Mouse (Mus musculus) monocyte, adult 2 months (primary cell): ENCODE measurements around the gene Ank.

Experiments
- DNase-seq, 2 experiments: peaks; one replicate each; pipeline ENCODE4 v3.0.0; 2022; ENCODE audit warnings: low spot score in 2 of 2, low read depth in 1 of 2

Ank gene

DNA sequence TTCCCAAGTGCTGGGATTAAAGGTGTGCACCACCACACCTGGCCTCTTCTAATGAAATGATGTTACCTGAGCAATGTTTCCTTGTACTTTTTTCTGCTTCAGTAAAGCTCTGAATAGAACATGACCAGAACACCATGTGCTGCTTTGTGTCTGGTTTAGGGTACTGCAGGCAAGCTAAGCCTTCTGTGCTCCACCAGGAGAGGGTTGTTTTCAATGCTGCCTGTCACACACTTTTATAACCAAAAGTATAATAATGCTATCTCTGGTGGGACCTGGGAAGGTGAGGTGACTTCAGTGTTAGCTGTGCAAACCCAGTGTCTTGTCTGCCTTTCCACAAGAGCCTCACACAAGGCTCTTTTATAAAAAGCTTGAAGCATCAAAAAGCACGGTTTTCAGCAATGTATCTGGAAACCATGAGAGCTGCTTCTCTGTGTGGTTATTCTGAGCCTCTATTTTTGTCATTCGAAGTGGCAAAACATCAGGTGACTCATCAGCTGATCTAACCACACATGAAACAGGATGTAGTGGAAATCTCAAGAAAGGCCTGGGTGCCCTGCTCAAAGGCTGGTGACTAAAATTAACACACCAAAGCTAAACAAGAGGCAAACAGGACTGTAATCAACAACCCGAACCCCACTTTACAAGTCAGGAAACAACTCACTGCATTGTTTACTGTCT is 130.1 kb downstream of the Ank start:
- DNase-seq = peak; percentile 28 to 53

- DNase-seq = no peak
Observed at GRCm38 (mm10) chr15:27597516-27597915, 131.0 kb downstream of the Ank start.

GRCm38 (mm10) chr15:27598786-27599385 is 132.4 kb downstream of the Ank start:
- DNase-seq = no peak

- DNase-seq = no peak
Observed at GRCm38 (mm10) chr15:27600524-27600923, 134.0 kb downstream of the Ank start.

DNA sequence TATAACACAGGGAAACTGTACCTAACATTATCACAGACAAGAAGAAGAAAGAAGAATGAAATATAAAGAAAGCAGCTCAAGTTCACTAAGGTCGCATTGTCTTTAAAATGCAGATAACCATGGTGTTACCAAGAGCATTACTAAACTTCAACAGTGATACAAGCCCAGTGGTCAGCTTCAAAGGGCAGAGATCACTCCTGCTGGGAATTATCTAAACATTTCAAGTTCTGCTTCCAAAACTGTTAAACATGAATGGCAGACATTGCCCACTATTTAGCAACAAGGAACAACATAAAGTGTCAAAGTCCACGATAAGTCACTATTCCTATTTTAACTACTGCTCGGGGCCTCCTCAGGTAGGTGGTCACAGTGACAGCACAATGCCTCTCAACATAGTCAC is 138.1 kb downstream of the Ank start:
- DNase-seq = no peak

GRCm38 (mm10) chr15:27605252-27605651 is 138.8 kb downstream of the Ank start:
- DNase-seq = no peak

GRCm38 (mm10) chr15:27609554-27609953 is 143.1 kb downstream of the Ank start:
- no peak for DNase-seq

- peak in 1 of 2 experiments; percentile 34 for DNase-seq
Observed at GRCm38 (mm10) chr15:27612533-27613221, 146.2 kb downstream of the Ank start.

GRCm38 (mm10) chr15:27613255-27613654 is 146.8 kb downstream of the Ank start:
- DNase-seq = no peak

DNA sequence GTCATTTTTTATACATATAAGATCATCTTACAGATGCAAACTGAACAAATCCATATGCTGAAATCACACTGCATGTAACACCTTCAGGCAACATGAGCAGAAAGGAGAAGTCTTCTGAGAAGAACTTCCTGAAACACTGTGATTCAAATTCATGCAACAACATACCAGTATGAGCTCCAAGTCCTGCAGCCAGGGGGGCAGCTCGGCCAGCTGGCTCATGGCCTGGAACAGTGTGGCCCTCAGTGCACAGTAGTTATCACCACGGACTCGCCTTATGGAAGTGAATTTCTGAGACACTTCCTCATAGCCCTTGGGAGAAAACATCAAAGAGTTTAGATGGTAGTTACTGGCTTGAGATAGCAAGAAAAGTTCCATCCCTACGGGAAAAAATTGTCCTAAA is 149.7 kb downstream of the Ank start:
- DNase-seq = no peak

GRCm38 (mm10) chr15:27617227-27617626 is 150.8 kb downstream of the Ank start:
- no peak for DNase-seq

- DNase-seq = no peak
Observed at GRCm38 (mm10) chr15:27618778-27619533, 152.5 kb downstream of the Ank start.

DNA sequence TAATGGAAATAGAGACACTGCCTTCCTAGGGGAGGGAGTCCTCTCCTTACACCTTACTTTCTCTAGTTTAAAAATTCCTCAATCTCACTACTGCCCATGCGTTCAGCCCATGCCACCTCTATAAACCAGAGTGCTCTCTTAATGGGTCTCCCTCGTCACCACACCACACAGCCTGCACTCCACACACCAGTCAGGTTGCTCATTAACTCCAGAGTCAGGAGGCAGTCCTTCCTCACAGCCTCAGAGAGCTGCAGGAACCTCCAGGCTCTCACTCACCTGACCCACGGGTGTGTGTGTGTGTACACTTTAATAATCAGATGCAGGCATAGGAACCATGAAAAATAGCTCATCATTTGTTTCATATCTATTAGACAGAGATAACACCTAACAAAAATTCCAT is 153.2 kb downstream of the Ank start:
- DNase-seq = no peak

GRCm38 (mm10) chr15:27620475-27621185 is 154.2 kb downstream of the Ank start:
- DNase-seq = no peak

DNA sequence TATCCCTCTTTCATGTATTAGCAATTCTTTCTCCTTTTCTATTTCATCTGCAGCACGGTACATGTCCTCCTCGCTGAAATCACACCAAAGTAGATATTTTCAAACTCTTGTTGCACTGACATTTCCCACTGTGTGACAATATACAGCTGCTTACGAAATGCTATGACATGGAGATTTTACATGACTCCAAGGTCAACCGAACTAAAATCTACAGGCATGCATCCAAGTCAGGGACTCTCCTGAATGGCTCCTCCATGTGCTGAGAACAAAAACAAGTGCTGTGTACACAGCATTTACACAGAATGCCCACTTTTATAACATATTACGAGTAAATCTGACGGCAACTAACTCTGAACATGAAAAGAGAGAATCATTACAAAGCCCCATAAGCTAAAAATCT is 156.8 kb downstream of the Ank start:
- no peak for DNase-seq

DNA sequence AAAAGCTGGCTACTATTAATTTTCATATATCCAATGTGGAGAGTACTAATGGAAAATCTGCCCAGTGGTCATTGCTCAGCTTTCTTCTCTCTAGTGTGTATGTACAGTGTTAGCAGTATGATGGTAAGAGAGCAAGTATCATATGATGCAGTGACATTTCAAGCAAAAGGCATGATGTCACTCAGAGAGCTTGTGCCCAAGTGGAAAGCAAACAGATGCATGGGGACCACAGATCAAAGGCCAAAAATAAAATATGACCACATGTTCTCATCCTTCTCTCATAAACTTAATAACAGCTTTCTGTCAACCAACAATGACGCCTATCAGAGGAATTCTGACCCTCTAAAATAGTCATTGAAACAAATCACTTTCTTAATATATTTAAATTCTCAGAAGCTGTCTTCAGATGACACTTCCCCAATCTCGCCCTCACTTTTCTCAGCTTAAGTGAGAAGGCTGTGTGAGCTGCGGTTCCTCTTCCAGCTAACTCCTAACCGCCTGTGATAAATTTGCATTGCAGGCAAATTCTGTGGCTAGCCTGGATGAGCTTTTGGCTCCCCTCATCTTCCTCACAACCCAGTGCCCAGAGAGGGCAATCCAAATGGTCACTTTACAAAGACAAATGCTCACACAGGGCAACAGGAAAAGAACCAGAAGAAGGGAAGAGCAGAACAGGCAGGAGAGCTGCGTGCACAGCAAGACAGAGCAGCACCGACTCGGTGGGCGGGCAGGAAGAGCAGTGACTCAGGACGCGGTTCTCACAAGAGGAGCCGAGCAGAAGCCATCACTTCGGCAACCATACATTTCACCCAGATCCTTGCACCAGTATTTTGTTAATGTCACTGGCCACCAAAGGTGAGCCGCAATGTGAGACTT is 158.8 kb downstream of the Ank start:
- peak in 1 of 2 experiments; percentile 60 for DNase-seq

GRCm38 (mm10) chr15:27625890-27626255 is 159.4 kb downstream of the Ank start:
- DNase-seq = no peak

DNA sequence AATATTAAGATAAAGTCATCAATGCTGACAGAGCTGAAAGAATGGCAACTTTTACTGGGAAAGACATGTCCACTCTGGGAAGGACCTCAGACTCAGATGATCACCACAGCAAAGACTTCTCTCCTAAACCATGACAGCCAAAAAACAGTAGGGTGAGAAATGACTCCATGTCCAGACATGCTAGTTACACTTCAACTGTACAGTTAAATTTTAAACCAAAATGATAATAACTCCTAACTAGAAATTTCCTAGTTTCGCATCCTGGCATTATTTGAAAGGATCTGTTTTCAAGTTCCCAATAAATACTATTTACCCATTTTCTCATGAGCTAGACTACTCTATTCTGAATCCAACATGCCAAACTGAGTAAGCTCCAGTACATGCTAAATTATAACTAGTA is 159.8 kb downstream of the Ank start:
- no peak for DNase-seq

DNA sequence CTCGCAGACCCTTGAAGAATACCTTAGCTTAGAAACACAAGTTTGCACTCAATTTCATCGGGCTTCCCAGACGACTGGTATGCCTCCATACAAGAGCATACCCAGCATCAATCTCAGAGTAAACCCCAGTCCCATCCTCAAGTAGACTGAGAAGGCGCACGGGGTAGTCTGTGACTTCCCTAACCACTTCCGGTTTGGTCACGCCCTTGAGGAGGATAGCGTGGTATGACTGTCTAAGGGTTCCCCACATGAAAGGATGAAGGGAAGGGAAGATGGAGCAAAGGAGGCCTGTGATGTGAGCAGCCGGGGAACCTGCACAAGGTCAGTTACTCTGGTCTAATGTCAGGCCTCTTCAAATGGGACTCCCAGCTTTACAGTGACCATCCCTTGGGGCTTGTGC is 161.3 kb downstream of the Ank start:
- peak in 1 of 2 experiments; percentile 22 for DNase-seq

GRCm38 (mm10) chr15:27629046-27629445 is 162.6 kb downstream of the Ank start:
- DNase-seq = no peak
